Mouse (Mus musculus): ENCODE measurements around the gene 1110017D15Rik.

DNA sequence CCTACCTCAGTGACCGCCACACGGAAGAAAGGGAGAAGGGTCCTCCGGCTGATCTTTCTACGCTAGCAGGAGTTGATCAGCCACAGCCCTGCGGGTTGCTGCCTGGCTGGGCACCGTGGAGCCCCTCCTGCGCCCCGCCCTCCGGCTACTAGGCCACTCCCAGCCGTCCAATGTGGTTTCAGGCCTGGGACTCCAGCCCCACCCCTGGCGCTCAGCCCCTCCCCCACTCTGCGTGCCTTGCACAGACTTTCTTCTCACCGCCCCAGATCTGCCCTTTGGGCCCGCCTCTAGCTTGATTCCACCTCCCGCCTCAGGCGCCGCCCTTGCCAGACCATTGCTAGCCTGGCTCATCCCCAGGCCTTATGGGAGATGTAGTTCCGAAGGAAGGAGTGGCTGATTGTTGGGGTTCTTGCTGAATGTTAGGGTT lies 14.1 kb downstream of the 1110017D15Rik start, which contains the start of gene AI464131:
- no peak for TF ChIP-seq CTCF (conservative IDR thresholded peaks at IDR 0.05; ENCODE audit: insufficient read depth, insufficient read length, low read depth, low read length)
- TF ChIP-seq POLR2A (IDR thresholded peaks at IDR 0.05; ENCODE audit: low read depth, low read length): no peak

Data from kidney, adult 2 months (tissue).